Mouse (Mus musculus): Measurements from ENCODE around the gene Zfp202.
"Not testable (repeated sequence)": the region's sequence is repeated elsewhere in the genome, so short reads cannot be mapped to it uniquely, and the experiment has no call there.

Zfp202 gene

DNA sequence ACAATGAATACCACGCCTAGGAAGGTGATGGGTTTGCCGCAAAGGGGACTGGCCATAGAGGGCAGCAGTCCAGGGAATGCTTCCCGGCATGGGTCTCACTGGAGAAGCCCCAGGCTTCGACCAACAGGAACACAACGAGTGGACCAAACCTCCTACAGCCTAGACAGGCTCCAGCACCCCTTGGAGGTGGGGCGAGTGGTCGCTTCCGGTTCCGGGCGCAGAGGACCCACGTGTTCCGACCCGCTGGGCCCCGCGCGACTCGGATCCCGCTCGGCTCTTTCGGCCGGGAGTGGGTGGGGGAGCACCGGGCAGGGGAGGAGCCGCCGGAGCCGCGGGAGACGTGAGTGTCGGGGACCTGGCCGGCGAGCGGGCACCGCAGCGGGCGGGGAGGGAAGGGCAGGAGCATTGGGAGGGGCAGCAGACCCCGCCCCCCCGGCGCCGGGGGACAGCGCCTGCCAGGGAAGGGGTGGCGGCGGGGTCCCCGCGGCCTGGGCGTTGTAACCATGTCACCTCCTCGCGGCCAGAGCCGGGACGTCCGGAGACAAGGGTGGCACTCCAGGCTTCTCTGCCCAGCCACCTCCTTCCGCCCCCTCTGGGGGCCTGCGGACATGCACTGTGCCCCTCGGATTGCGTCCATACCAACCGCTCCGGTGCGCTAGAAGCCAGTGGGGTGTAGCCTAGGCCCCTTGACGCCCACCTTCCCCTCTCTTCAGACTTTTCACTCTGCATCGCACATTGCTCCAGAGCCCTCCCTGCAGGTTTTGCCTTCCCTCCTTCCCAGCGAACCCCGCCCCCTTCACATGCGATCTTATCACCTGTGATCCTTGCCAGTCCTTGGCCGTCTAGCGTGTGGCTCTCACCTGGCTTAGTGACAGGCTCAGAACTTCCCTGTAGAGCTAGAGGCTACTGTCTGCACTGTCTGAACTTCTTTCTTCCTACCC is at the start of gene Zfp202:
Gene Zfp202, plus strand, starts transcription at position 219 of the 941 bp plus-strand sequence.
- peak; percentile 48 to 65 for DNase-seq (ENCODE audit: low read depth in 2 of 2, low spot score in 2 of 2)

DNA sequence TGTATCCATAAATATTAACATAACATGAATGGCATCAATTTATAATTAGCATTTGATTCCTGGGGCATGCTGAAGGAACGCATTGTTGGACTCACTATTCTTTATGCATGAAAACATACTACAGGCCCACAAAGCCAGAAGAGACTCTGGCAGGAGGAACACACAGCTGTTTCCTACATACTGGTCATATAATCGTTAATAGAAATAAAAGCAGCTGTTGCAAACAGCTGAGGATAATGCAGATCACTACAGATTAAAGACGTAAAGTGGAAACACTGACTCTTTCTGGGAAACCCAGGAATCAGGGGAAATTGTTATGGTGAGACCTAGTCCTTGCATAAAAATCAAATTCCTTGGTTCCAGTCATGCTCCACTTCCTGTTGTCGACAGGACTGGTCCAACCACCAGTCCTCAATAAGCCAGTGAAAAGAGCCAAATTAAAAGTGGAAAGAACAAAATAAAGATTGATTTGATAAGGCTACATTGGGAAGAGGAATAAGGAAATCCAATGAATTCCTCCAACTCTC is 36.9 kb upstream of the Zfp202 start:
- no peak for DNase-seq (ENCODE audit: low read depth in 2 of 2, low spot score in 2 of 2)

DNA sequence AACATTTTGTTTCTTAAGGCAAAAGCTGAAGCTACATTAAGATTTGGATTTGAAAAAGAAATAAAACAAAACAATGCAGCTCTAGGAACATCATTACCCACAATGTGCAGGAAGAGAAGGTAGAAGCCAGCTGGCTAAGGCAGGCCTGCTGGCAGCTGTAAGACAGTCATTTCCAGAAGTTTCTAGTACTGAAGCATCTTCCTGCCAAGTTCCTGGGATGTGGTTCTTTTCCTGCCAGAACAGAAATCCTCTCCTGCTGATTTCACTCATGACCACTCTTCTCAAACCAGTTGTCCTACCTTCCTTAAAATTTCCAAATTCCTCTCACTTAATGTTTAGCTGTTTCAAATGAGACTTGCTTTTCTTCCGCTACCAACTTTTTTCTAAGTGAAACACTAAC is 25.7 kb upstream of the Zfp202 start:
- DNase-seq (ENCODE audit: low read depth in 2 of 2, low spot score in 2 of 2): no peak

DNA sequence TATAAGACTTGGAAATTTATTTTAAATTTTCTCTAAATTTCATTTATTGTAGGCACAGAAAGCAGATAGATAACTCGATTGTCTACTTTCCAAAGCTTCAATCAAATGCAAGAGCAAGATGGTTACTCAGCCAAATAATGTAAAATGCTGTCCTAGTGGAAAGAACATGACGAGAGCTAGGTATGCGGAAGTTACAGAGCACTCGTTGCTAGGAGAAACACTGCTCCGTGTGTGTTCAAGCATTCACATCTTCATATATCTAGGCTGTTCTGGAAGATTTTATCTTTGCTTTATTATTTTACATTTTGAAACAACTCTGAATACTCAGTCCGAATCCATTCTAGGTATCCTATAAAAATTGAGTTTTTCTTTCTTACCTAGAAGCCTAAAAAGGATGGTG is 15.1 kb upstream of the Zfp202 start:
- DNase-seq (ENCODE audit: low read depth in 2 of 2, low spot score in 2 of 2): no peak

DNA sequence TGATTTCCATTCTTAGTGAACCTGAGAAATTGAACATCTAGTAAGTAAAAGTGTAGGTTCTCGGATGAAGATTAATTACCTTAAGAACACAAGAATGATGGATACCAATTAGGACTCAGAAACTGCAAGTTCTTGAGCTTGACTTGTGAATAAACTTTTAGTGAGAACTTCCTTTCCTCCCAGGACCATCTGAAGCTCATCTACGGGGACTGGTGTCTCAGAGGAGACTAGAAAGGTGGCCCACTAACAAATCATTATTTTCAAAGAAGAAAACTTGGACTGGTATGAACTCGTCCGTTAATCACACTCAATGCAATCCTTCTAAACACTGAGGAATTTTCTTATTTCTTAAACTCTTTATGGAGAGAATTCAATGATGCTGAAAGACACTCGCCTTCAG is 11.5 kb upstream of the Zfp202 start, which contains the start of gene Olfr986:
Gene Olfr986, plus strand, starts transcription at position 301 of the 400 bp plus-strand sequence.
- no peak for DNase-seq (ENCODE audit: low read depth in 2 of 2, low spot score in 2 of 2)

DNA sequence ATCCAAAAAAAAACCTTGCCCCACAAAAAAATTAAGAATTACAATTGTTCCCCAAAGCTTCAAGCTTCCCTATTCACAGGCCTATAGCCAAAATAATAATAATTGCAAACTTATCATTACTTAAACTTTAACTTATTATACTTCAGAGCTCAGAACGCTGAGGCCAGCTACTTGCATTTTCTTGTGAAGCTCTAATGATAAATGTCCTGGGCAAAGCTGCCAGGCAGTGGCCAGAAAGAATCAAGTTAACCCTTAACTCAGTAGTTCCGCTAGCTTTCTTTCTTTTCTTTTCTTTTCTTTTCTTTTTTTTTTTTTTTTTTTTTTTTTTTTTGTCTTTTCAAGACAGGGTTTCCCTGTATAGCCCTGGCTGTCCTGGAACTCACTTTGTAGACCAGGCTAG is 7.0 kb upstream of the Zfp202 start:
- not testable (repeated sequence) for DNase-seq (ENCODE audit: low read depth in 2 of 2, low spot score in 2 of 2)

DNA sequence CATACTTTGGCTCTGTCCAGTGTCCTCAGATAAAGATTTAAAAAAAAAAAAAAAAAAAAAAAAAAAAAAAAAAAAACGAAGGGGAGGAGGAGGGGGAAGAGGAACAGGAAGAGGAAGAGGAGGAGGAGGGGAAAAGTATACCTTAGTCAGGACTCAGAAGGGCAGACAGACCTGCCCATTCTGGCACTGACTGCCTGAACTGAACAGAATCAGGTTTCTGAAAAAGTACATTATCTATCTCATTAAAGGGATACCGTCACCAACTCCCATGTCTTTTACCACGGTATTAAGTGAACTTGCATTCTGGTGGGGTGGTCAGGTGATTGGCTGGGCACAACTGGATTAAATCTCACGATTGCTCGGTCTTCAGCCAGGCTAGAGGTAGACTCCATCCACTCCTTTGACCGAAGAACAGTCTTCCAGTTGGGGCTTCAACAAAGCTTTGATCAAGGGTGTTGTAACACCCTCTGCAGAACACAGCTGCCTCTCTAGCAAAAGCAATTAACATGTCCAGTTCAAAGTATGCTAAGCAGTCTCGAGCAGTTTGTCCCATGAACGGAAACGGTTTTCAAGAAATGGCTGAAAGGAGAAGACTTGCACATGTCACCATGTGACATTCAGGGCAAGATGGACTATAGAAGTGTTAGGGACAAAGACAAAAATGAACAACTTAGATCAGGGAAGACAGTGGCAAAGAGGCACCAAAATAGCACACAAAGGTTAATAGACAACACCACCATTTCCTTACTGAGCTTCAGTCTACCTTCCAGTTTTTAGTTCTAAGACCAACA is 835 bp upstream of the Zfp202 start:
- DNase-seq (ENCODE audit: low read depth in 2 of 2, low spot score in 2 of 2): no peak

DNA sequence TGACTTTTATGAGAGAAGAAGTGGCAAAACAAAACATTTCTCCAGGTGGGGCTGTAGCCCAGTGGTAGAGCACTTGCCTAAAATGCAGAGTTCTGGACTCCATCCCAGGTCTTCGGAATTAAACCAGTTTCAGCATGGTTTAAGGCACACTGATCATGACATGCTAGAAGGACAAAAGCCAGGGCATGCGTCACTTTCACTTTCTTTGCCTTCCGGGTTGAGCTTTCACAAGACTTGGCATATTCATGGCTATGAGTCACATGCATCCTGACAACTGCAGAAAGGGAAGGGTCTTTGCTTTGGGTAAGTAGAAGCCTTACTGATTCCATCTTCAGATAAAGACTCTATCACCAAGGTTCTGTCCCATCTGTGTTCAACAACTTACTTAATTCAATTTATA is 3.9 kb downstream of the Zfp202 start:
- DNase-seq (ENCODE audit: low read depth in 2 of 2, low spot score in 2 of 2): no peak

DNA sequence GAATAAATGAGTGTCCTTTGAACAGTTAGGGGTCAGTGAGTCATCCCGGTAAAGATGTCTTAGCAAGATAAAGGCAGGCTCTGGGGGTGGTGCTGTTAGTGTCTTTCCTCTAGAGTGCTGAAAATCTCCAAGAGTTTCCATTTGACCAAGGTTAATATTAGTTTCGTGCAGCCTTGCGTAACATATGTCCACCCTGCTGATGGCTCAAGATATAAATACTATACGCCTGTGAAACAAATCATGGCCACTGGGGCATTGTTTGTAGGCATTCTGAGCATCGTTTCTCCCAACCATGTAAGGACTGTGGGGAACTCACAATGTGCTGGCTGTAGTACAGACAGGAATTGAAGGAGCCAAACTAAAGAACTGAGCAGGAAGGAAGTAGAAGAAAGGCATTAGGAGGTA is 14.4 kb downstream of the Zfp202 start:
- no peak for DNase-seq (ENCODE audit: low read depth in 2 of 2, low spot score in 2 of 2)

DNA sequence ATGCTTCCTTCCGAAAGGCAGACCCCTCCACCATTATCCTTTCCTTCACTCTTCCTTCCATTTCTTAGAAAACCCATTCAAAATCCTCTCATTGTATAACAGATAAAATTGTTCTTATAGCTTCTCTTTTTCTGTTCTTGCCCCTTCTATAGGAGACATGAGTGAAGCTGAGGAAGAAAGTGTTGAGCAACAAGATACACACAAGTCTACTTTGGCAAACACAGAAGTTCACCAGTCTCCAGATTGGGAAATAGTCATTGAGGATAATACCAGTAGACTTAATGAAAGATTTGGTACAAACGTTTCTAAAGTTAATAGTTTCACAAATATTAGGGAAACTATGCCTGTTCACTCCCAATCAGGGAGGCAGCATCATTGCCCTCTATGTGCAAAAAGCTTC is 18.6 kb downstream of the Zfp202 start:
- no peak for DNase-seq (ENCODE audit: low read depth in 2 of 2, low spot score in 2 of 2)

DNA sequence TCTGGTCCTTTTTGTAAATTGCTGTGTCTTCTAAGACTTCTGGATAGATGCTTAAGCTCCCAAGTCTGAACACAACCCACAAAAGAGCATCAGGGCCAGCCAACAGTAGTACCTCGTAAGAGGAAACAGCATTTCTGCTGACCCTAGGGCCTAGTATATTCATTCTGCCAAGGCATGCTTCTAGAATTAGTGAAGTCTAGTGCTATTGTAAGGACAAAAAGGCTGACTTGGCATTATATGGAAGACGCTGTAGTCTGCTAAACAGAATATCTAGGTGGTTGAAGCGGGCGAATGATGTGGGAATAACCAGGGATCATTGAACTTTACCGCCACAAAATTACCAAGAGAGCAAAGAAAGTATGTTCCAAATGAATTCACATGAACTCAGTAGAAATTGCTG is 21.9 kb downstream of the Zfp202 start:
- no peak for DNase-seq (ENCODE audit: low read depth in 2 of 2, low spot score in 2 of 2)

DNA sequence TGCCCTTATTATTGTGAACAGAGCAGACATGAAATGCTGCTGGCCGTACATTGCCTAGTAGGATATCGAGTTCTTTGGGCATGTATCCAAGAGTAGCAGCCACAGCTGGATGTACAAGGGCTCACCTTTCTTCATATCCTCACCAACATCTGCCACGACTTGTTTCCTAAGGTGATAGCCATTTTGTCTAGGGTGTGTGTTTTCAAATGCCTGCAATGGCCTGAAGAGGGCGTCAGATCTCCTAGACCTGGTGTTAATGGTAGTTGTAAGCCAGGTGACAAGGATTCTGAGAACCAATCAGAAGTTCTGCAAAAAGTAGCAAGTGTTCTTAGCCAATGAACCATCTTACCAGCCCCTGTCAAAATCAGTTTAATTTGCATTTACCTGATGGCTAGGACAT is 24.5 kb downstream of the Zfp202 start:
- no peak for DNase-seq (ENCODE audit: low read depth in 2 of 2, low spot score in 2 of 2)

DNA sequence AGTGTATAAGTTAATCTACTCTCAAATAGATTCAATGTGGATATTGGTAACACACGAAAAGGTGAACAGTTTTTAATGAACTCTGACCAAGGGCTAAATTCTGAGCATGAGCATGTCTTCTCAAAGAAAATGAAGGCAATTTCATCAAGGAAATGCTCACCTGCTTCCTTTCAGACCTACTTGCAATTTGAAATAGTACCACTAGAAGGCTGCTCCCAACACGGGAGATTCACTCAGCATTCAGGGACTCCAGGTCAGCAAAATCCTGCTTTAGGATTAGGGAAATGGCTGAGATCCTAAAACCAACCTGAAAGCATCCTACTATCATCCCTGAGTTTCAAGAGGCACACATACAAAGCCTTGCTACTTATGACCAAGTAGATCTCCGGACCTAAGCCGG is 32.2 kb downstream of the Zfp202 start:
- no peak for DNase-seq (ENCODE audit: low read depth in 2 of 2, low spot score in 2 of 2)

DNA sequence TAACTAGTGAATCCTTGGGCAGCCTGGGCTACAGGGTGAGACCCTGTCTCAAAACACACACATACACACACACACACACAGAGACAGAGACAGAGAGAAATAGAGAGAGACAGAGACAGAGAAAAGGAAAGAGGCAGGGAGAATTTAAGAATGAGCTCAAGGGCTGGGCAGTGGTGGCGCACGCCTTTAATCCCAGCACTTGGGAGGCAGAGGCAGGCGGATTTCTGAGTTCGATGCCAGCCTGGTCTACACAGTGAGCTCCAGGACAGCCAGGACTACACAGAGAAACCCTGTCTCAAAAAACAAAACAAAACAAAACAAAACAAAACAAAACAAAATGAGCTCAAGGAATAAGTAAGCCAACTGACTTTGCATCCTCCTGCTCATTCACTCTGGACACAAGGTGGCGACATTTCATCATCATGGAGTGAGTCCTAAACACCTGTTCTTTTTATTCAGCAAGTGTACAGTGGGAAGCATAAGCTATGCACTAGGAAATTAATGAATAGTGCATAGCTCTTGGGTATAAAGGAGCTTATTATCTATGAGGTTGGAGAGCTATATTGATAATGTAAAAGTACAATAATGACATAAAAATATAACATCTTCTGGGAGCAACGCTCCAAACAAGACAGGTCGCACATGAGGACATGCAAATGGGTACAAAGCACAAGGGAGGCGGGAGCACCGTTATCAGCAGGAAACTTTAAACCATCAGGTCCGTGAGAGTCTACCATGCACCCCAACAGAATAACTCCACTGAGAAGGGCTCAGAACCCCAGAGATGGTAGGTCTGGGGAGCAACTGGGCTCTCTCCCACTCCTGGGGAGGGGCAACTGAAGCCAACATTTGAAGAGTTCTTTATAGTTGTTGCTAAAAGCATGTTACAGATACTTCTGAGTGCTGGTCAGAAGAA is 36.0 kb downstream of the Zfp202 start:
- no peak for DNase-seq (ENCODE audit: low read depth in 2 of 2, low spot score in 2 of 2)

DNA sequence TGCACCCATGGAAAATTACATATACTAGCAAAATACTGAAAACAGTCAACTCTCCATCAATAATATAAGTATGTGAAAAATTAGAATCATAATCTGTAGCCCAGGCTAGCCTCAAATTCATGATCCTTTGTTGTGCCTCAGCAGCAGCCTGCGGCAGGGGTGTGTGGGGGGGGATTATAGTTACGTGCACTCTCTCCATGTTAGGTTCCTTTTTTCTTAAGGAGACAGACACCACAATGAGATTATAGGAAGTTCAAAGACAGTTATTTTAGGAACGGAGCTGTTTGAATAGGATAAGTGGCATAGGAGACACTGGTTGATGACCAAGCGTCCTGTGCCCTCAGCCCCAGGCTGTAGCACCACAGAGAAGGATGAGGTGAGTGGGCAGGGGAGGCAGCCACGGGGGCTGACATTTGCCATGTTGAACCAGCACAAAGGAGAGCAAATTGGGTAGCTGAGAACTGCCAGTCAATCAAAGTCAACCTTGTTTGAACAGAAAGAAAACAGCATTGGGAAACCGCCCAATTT is 36.8 kb downstream of the Zfp202 start:
- DNase-seq (ENCODE audit: low read depth in 2 of 2, low spot score in 2 of 2): no peak

DNA sequence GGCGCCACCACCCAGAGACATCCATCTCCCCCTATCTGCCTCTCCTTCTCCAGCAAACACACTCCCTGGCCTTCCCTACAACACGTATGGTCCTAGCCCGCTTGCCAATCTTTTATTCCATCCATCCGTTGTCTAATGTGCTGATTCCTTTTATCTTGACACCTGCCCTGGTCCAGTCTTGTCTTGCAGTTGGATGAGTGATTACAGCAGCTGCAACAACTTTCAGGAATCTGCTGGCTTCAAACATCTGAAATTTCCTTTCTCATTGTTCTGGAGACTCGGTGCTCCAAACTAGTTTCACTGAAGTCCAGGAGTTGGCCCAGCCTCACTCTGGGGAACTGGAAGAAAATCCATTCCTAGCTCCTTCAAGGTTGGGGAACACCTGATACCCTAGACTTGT is 37.4 kb downstream of the Zfp202 start:
- no peak for DNase-seq (ENCODE audit: low read depth in 2 of 2, low spot score in 2 of 2)

DNA sequence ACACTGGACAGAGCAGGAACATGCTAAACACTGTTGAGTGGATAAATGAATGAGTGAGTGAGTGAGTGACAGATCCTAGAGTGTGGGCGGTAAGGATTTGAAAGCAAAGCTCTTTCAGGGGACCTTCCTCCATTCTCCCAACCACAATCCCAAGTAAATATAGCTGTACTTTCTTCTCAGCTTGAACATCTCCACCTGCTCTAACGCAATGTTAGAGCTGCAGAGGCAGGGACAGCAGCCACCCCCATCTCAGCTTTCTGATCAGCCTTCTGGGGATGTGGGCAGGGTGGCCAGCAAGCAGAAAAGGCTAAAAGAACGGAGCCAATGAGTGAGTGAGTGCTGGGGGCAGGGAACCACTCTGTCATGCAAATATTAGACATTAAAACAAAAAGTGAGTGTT is 38.9 kb downstream of the Zfp202 start:
- DNase-seq (ENCODE audit: low read depth in 2 of 2, low spot score in 2 of 2): no peak

DNA sequence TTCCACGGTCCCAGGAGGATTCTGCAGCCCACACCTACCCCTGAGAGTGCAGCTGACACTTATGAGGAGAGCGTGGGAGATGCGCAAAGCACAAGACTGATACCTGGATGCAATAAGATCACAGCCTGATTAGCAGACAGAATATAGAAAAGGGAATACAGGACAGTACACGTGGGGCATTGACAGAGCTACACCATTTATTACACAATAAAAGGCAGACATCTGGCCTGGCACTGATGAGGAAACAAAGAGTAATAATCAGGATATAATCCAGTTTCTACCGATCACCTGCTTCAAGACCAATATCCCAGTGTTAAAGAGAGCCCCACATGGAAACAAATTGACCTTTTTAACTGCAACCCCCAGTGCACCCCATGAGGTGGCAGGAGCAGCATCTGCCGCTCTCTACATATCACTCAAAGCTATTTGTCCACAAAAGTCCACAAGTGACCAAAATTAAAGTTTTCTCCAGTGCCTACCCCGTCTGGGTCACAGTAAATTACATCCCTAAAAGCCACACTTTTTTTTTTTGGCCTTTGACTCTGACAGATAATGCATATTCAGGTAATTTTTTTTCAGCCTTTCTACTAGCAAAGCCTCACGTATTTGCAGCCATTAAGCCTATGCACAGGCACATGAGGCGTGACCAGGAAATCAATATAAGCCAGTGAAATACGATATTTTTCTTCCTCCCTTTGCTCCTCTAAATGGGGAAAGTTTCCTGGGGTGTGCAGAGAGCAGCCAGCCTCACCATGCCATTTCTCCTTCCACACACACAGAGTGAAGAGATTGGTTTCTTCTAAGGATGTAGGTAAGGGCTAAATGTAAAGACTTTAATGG is 42.3 kb downstream of the Zfp202 start:
- DNase-seq (ENCODE audit: low read depth in 2 of 2, low spot score in 2 of 2): no peak

DNA sequence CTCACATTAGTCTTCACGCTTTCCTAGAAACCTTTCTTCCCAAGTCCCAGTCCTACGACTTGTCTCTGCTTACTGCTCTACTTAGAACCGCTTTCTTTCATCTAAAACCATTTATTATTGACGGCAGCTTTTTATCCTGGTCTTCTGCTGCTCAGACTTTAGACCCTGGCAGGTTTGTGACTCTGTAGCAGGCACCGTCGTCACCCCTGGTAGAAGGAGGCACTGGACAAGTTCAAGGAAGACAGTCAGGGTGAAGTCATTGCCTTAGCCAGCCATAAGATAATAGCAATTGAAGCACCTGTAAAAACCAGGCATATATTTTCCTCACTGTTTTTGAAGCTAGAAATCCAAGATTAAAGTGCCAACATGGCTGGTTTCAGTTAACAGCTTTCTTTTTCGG is 43.1 kb downstream of the Zfp202 start:
- DNase-seq (ENCODE audit: low read depth in 2 of 2, low spot score in 2 of 2): no peak

DNA sequence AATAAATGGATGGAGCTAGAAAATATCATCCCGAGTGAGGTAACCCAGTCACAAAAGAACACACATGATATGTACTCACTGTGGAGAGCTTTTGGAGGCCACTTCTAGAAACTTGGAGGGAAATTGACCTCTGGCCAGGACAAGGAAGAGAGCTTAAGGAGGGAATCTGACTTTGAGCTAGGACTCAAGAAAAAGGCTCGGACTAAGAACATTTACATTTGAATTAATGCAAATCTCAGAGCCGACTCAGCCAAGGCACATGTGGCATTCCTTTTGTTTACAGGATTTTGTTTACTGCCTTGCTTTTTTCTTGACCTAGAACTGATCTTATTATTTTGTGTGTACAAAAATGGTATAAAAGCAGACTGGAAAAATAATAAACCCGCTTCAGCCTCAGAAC is 47.6 kb downstream of the Zfp202 start:
- no peak for DNase-seq (ENCODE audit: low read depth in 2 of 2, low spot score in 2 of 2)
